Mouse (Mus musculus) heart, embryonic 16.5 days (tissue): ENCODE results near the gene Anxa1. TPM values are rescaled to one million over a fixed set of nuclear protein-coding genes. Genes with fewer than 3 reads are reported as not detected.

Experiments
- ATAC-seq: fragments of 200-750 bp; cut with Nextera tagmentation; replicated peaks from 2 replicates; pipeline ENCODE4 v1.8.0; 2017; ENCODE audit warnings: moderate number of reproducible peaks; ENCODE audit not compliant: insufficient read depth, low FRiP score; ENCODE audit errors: extremely low read depth
- H3K27ac ChIP-seq: fragments of 300-500 bp; sonication (generic); 2 replicates; pipeline ENCODE4 v1.5.1; 2014; ENCODE audit warnings: mild to moderate bottlenecking, low read length, control low read depth, moderate library complexity
- H3K27me3 ChIP-seq: fragments of 300-500 bp; sonication (generic); 2 replicates; pipeline ENCODE4 v1.6.1; 2014; ENCODE audit warnings: low read length, mixed read lengths; ENCODE audit not compliant: control insufficient read depth, insufficient read depth
- H3K36me3 ChIP-seq: fragments of 300-500 bp; sonication (generic); 2 replicates; pipeline ENCODE4 v1.6.1; 2014; ENCODE audit not compliant: control insufficient read depth, insufficient read depth
- H3K4me1 ChIP-seq: fragments of 300-500 bp; sonication (generic); 2 replicates; pipeline ENCODE4 v1.6.1; 2014; ENCODE audit warnings: low read length, mixed read lengths; ENCODE audit not compliant: control insufficient read depth, insufficient read depth
- H3K4me2 ChIP-seq: fragments of 300-500 bp; sonication (generic); 2 replicates; pipeline ENCODE4 v1.6.1; 2014; ENCODE audit warnings: low read depth, mild to moderate bottlenecking, control low read depth, low read length
- H3K4me3 ChIP-seq: fragments of 300-500 bp; sonication (generic); 2 replicates; pipeline ENCODE4 v1.5.1; 2014; ENCODE audit warnings: mild to moderate bottlenecking, control low read depth, low read length
- H3K9ac ChIP-seq: fragments of 300-500 bp; sonication (generic); 2 replicates; pipeline ENCODE4 v1.6.1; 2014; ENCODE audit warnings: low read length, control low read depth
- H3K9me3 ChIP-seq: fragments of 300-500 bp; sonication (generic); replicated peaks from 2 replicates; pipeline ENCODE4 v1.6.1; 2016; ENCODE audit warnings: low read length; ENCODE audit not compliant: control insufficient read depth
- WGBS: fragments of 180-500 bp; shearing (Covaris S2); extraction: QIAGEN DNeasy Blood & Tissue Kit; methylation state at CpG from one replicate; pipeline ENCODE4 v1.1.7; 2014; 5-methylcytosine and 5-hydroxymethylcytosine counted together
- polyA plus RNA-seq: library from polyadenylated mRNA; unstranded; fragments of >200 nt; fragmentation: Nextera tagmentation; extraction: Ambion mirVana; gene quantifications from 2 replicates; pipeline ENCODE4 v1.2.1, GENCODE M21; 2015

Anxa1 gene
- polyA plus RNA-seq, 1 experiment from 2014 or later, result 50.7 TPM

GRCm38 (mm10) chr19:20363221-20363620, 27.5 kb downstream of the Anxa1 start:
- Histone ChIP-seq H3K9me3 (no peaks in the 10 kb centered on the region), H3K4me3 (no peak overlapping the region), H3K36me3 (no peaks in the 10 kb centered on the region), H3K4me2 (no peak overlapping the region), H3K4me1 (no peaks in the 10 kb centered on the region), H3K9ac (no peak overlapping the region), H3K27ac (no peak overlapping the region), H3K27me3 (no peaks in the 10 kb centered on the region)
- WGBS, result 66% methylated on average over 10 of the region's 10 CpGs
- ATAC-seq, result no peak

DNA sequence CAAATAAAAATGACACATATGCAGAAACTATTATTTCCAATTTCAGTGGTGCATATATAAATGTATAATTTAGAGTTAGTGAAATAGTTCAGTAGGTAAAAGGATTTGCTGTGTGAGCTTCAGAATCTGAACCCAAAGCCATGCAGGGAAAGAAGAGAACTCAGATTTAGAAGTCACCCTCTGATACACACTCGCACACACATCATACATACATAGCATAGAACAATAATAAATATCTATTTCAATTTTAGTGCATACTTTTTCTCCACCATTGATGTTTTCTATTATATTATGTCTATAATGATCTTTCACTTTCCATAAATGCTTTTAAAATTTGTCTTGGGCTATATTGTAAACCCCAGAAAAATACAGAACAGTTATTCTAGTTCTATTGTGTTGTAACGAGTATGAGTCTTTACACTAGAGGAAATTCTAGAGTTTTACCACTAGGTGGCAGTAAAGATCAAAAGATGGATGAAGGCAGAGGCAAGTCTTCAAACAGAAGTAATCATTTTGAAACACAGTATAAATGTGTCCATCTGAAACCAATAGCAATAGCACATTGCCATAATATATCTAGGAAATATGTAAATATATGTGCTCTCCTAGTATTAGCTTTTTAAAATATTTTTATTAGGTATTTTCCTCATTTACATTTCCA, 28.7 kb downstream of the Anxa1 start:
- no peak overlapping the region for H3K4me2 ChIP-seq
- no peak overlapping the region for H3K9ac ChIP-seq
- H3K36me3 ChIP-seq, result no peaks in the 10 kb centered on the region
- H3K27ac ChIP-seq, result no peak overlapping the region
- no peak overlapping the region for H3K4me3 ChIP-seq
- no peak for ATAC-seq
- WGBS, result 51% methylated on average over 2 of the region's 2 CpGs
- no peaks in the 10 kb centered on the region for H3K27me3 ChIP-seq
- H3K9me3 ChIP-seq, result no peaks in the 10 kb centered on the region
- no peaks in the 10 kb centered on the region for H3K4me1 ChIP-seq

DNA sequence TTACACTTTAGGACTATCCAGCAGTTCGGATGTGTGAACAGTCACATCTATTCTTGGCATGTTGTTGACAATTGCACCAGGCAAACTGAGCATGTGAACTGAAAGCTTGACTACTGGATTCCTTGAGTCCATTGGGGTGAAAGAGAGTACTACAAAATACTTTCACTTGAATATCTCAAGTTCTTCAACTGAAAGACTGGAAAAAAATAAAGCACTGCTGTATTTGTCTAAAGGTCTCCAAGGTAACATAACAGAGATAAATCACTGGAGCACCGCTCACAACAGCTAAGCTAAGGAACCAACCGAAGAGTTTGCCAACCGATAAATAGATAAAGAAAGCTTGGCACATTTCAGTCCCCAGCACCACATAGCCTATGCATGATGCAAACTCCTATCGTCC, 32.1 kb downstream of the Anxa1 start:
- no peak for ATAC-seq
- no peaks in the 10 kb centered on the region for H3K4me1 ChIP-seq
- no peak overlapping the region for H3K27ac ChIP-seq
- no peaks in the 10 kb centered on the region for H3K9me3 ChIP-seq
- no peak overlapping the region for H3K9ac ChIP-seq
- H3K4me2 ChIP-seq, result no peak overlapping the region
- WGBS, result 51% methylated on average over 5 of the region's 5 CpGs
- H3K36me3 ChIP-seq, result no peaks in the 10 kb centered on the region
- H3K27me3 ChIP-seq, result no peaks in the 10 kb centered on the region
- H3K4me3 ChIP-seq, result no peak overlapping the region

GRCm38 (mm10) chr19:20345317-20345917, 45.3 kb downstream of the Anxa1 start:
- H3K9me3 ChIP-seq, result no peaks in the 10 kb centered on the region
- no peak for ATAC-seq
- H3K27me3 ChIP-seq, result no peaks in the 10 kb centered on the region
- H3K4me3 ChIP-seq, result no peak overlapping the region
- H3K36me3 ChIP-seq, result no peaks in the 10 kb centered on the region
- no peak overlapping the region for H3K9ac ChIP-seq
- no peak overlapping the region for H3K27ac ChIP-seq
- H3K4me2 ChIP-seq, result no peak overlapping the region
- no peaks in the 10 kb centered on the region for H3K4me1 ChIP-seq
- WGBS, result 10% methylated on average over 8 of the region's 8 CpGs

DNA sequence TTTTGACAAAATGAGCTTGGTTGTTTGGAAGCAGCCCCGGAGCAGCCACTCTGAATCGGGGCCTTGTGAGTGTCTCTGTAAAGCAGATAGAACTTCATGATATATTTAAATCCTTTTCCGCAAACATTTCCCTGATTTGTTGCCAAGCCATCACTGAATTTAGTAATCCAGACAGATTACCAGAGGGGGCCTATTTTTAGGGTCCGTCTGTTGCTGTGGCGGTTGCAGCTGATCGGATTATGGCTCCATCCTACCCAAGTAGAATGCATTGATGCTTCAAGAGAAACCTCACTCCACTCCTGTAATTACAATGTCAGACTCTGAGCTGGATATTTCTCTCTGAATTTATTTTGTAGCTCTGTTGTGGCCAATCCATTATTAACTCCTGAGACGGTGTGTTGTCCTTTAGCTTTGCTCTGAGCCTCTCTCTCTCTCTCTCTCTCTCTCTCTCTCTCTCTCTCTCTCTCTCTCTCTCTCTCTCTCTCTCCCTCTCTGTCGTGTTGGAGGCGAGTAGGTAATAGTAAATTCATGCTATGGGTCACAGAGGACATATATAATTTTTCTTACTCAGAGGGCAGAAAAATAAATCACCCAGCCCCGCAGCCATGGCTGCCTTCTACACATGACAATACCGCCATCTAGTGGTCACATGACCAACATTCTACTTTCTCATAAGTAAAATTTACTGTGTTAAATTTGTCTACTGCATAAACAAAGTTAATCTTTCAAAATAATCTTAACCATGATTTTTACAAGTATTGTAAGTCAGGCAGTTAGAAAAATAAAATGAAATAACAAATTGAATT, 46.0 kb downstream of the Anxa1 start:
- Histone ChIP-seq H3K4me2 (peak overlapping the region; percentile 48), H3K4me1 (no peaks in the 10 kb centered on the region), H3K9ac (no peak overlapping the region), H3K27ac (no peak overlapping the region), H3K9me3 (no peaks in the 10 kb centered on the region), H3K36me3 (no peaks in the 10 kb centered on the region), H3K4me3 (no peak overlapping the region), H3K27me3 (no peaks in the 10 kb centered on the region)
- WGBS, result 44% methylated on average over 11 of the region's 11 CpGs
- ATAC-seq, result no peak

DNA sequence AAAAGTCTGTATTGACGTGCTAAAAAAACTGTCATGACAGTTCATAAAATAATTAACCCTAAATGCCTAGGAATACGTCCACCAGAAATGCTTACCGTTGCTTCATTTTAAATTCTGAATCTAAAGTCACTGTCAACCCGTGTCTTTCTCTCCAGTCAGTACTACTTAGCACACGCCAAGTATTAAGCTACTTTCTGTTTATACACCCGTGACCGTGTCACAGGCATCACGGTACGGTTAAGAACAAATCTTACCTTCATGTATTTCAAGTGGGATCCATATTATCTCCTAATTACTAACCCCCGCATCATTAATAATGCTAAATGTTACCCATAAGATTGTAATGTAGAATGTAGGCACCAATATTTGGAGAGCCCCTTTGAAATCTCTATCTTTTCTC, 46.7 kb downstream of the Anxa1 start:
- WGBS, result 77% methylated on average over 10 of the region's 10 CpGs

More for the DNA sequence above, 46.7 kb downstream of the Anxa1 start:
- no peaks in the 10 kb centered on the region for H3K4me1 ChIP-seq
- no peaks in the 10 kb centered on the region for H3K36me3 ChIP-seq
- no peaks in the 10 kb centered on the region for H3K9me3 ChIP-seq
- no peak overlapping the region for H3K9ac ChIP-seq
- H3K4me3 ChIP-seq, result no peak overlapping the region
- H3K27me3 ChIP-seq, result no peaks in the 10 kb centered on the region
- ATAC-seq, result no peak
- H3K4me2 ChIP-seq, result no peak overlapping the region
- H3K27ac ChIP-seq, result no peak overlapping the region

Other genes starting within 250 kb of the Anxa1 start
- 6.9 and 7.7 TPM in 2 replicates for gene Aldh1a1, start 101.8 kb upstream of the Anxa1 start, polyA plus RNA-seq